Mouse (Mus musculus): ENCODE results near the gene Slc25a11.

DNA sequence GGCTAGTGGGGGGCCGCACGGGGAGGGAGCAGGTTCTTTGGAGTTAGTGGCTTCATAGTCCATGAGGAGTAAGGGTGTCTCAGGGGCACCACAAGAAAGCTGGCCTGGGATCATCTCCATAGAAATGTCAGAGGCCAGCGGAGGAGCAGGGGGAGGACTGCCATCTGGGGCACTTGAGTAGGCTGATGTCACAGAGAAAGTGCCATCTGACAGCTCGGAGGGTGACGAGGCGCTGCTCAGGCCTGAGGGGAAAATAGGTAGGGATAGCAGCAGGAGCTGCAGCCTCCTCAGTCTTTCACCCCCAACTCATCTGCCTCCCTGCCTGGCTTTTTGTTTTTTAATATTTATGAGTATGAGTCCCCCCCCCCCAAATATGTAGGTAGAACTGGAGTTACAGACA lies 26.7 kb upstream of the Slc25a11 start:
- TF ChIP-seq POLR2A (IDR thresholded peaks at IDR 0.05; ENCODE audit: control insufficient read depth, extremely low read depth, insufficient read depth, low read length, poor library complexity): no peak
- TF ChIP-seq CTCF (IDR thresholded peaks at IDR 0.05; ENCODE audit: borderline replicate concordance, control insufficient read depth, extremely low read depth, insufficient read depth, low read length, poor library complexity): no peak

Measured in thymus, adult 2 months (tissue).